Mouse (Mus musculus) skeletal muscle tissue, postnatal 0 days (tissue): Measurements from ENCODE around the gene Hoxa7. TPM values are rescaled to one million over a fixed set of nuclear protein-coding genes. Genes with fewer than 3 reads are reported as not detected.
A peak's percentile ranks its signal among the peaks of the same experiment; 100 is the strongest.

Experiments used
- microRNA counts: library from miRNA; unstranded; fragments of <30 nt; microRNA quantifications from one replicate; lab custom pipeline; 2015
- microRNA-seq, 2 experiments: library from miRNA; unstranded; fragments of <30 nt; microRNA quantifications; one replicate each; pipeline ENCODE4; 2016
- polyA plus RNA-seq: library from polyadenylated mRNA; unstranded; fragments of >200 nt; fragmentation: Nextera tagmentation; extraction: Ambion mirVana; gene quantifications from 2 replicates; pipeline ENCODE4 v1.2.1, GENCODE M21; 2015

Gene Hoxa7
- polyA plus RNA-seq = 26.9 and 27.8 TPM in 2 replicates

GRCm38 (mm10) chr6:52221337-52221992, at the start of gene Hoxa7:
Gene Hoxa7 (minus strand): TSS chr6:52221854.

GRCm38 (mm10) chr6:52260654-52261575, 39.3 kb upstream of the Hoxa7 start, which contains the start of gene Hoxa13:
Gene Hoxa13 (minus strand): TSS chr6:52260880.

GRCm38 (mm10) chr6:52245757-52246142, 24.1 kb upstream of the Hoxa7 start, which contains the start of gene Hoxa11:
Gene Hoxa11 (minus strand): TSS chr6:52245810.

GRCm38 (mm10) chr6:52240389-52241000, 18.8 kb upstream of the Hoxa7 start, which contains the start of gene Hoxa10:
Gene Hoxa10 (minus strand): TSS chr6:52240854.

GRCm38 (mm10) chr6:52230516-52231165, 9.0 kb upstream of the Hoxa7 start, which contains the start of gene Hoxa9:
Gene Hoxa9 (minus strand): TSS chr6:52231089.

GRCm38 (mm10) chr6:52213119-52213986, 8.3 kb downstream of the Hoxa7 start, which contains the start of the genes Hoxa3 and Gm28308:
Gene Hoxa3 (minus strand): TSS chr6:52213336.
Gene Gm28308 (minus strand): TSS chr6:52213339.

GRCm38 (mm10) chr6:52208072-52208867, 13.4 kb downstream of the Hoxa7 start, which contains the start of gene Hoxa6:
Gene Hoxa6 (minus strand): TSS chr6:52208722.

GRCm38 (mm10) chr6:52204050-52204752, 17.5 kb downstream of the Hoxa7 start, which contains the start of gene Hoxa5:
Gene Hoxa5 (minus strand): TSS chr6:52204587.

GRCm38 (mm10) chr6:52190906-52191810, 30.5 kb downstream of the Hoxa7 start, which contains the start of gene Hoxa4:
Gene Hoxa4 (minus strand): TSS chr6:52191753.

GRCm38 (mm10) chr6:52177061-52177735, 44.5 kb downstream of the Hoxa7 start, which contains the start of gene 5730596B20Rik:
Gene 5730596B20Rik (plus strand): TSS chr6:52177498.

GRCm38 (mm10) chr6:52164626-52165440, 56.8 kb downstream of the Hoxa7 start, which contains the start of gene Hoxa2:
Gene Hoxa2 (minus strand): TSS chr6:52164831.

MicroRNAs within 50 kb of the gene (microRNA counts, 519-probe panel; counts per million panel counts)
- 5,701 counts per million, percentile 90 among the panel's probes with 10 or more counts for microRNA mmu-miR-196b (lab: Ali Mortazavi, UCI)

Small RNAs within 50 kb of the gene (microRNA-seq; reads per million reads assigned to microRNA genes)
- gene Mir196b = 8,273 to 10,920 reads per million in 2 experiments

Other genes starting within 250 kb of the Hoxa7 start
- gene Skap2, start 209.3 kb downstream of the Hoxa7 start, polyA plus RNA-seq = 14.3 and 18.0 TPM in 2 replicates
- 0.59 and 0.88 TPM in 2 replicates for gene Hoxa1, start 63.5 kb downstream of the Hoxa7 start, polyA plus RNA-seq
- gene Hoxa2, start 57.0 kb downstream of the Hoxa7 start, polyA plus RNA-seq = 0.46 and 1.1 TPM in 2 replicates
- gene 5730596B20Rik, start 44.4 kb downstream of the Hoxa7 start, polyA plus RNA-seq = 0.10 and 0.27 TPM in 2 replicates
- gene Hoxa4, start 30.1 kb downstream of the Hoxa7 start, polyA plus RNA-seq = 3.7 and 5.5 TPM in 2 replicates
- 3.1 and 3.6 TPM in 2 replicates for gene Hoxa5, start 17.3 kb downstream of the Hoxa7 start, polyA plus RNA-seq
- 1.7 and 1.9 TPM in 2 replicates for gene Hoxa6, start 13.1 kb downstream of the Hoxa7 start, polyA plus RNA-seq
- 1.3 TPM in 2 replicates for gene Hoxa3, start 8.5 kb downstream of the Hoxa7 start, polyA plus RNA-seq
- gene Gm28308, start 8.5 kb downstream of the Hoxa7 start, polyA plus RNA-seq = not detected in 2 replicates
- gene Hoxa9, start 9.2 kb upstream of the Hoxa7 start, polyA plus RNA-seq = 20.2 and 20.6 TPM in 2 replicates
- 40.5 and 46.6 TPM in 2 replicates for gene Hoxa10, start 19.0 kb upstream of the Hoxa7 start, polyA plus RNA-seq
- gene Hoxa11, start 24.0 kb upstream of the Hoxa7 start, polyA plus RNA-seq = 1.4 and 3.7 TPM in 2 replicates
- gene Hoxa13, start 39.0 kb upstream of the Hoxa7 start, polyA plus RNA-seq = 0.05 TPM in 1 of 2 replicates, not detected in the other
- not detected in 2 replicates for gene Evx1, start 91.6 kb upstream of the Hoxa7 start, polyA plus RNA-seq